Mouse (Mus musculus): ENCODE results near the gene Cmtr1.

DNA sequence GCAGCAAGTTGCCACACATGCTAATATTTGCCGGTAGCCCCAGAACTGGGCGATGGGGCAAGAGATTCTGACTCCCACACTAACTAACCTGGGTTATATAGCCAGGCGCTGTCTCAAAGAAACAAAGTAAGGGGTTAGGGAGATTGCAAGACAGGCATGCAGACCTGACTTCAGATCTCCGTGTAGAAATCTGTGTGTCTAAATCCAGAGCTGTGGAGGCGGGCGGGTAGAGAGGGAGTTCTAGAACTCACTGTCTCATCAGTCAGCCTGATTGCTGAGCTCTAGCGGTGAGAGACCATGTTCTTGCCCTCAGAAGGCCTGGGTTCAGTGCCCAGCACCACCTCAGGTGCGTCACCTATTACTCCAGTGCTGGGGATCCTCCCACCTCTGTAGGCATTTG lies 36.9 kb upstream of the Cmtr1 start:
- no peak for TF ChIP-seq CTCF (IDR thresholded peaks at IDR 0.05; ENCODE audit: control insufficient read depth, insufficient read depth, low read length)
- no peak for TF ChIP-seq POLR2A (IDR thresholded peaks at IDR 0.05; ENCODE audit: borderline replicate concordance, control insufficient read depth, low read depth, low read length)
